Mouse (Mus musculus) kidney, postnatal 14 days (tissue): Measurements from ENCODE around the gene Efcab6.

Experiments
- DNase-seq: peaks from one replicate; pipeline ENCODE4 v3.0.0; 2022; ENCODE audit warnings: mixed read lengths

The Efcab6 gene

DNA sequence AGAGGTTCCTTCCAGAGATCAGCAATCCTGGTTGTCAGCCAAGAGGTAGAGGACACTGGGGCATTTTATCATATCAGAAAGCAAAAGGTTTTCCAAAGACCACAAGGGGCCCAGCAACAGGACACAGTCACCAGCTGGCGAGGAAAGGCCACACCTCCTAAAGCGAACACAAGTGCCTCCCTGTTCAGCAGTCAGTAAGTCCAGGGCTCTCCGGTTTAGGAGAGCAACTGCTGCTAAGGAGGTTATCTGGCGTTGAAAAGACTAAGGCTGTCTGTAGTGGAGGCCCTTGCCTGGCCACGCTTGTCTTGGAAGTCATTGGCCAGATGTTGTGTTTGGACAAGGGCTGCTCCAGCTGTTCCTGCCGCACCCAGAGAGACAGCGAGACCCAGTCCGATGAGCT, 100.1 kb downstream of the Efcab6 start:
- no peak for DNase-seq

DNA sequence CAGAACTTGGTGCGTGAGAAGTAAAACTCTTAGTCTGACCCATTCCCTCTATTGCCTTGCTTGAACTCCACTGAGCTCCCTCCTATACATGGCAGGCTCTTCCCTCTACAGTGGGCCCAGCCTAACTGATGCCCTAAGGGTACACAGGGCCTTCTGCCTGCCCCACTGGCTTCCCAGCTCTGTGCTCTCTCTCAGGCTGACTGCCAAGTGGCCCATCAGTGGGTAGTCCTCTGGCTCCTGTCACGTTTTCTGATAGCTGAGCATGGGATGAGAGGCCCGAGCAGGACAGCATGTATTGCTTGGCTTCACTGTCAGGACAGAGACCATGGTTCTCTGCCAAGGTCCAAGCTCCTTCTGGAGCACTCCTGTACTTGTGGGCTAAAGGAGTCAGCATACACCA, 106.8 kb downstream of the Efcab6 start:
- no peak for DNase-seq

DNA sequence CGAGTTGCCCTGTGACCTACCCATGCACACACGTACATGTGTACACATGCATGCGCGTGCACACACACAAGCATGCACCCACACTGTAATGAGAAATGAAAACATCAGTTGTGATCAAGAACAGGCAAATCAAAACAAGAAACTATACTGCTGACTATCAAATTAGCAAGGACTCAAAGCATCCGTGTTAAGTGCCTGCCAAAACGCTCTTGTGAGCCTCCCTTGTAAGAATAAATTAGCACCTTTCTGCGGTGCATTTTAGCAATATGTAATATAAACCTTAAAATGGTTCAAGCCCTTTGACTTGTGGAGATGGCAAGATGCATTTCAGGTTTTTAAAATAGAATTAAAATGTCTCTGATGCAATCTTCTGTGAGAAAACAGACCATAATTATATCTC, 108.2 kb downstream of the Efcab6 start:
- DNase-seq: no peak

DNA sequence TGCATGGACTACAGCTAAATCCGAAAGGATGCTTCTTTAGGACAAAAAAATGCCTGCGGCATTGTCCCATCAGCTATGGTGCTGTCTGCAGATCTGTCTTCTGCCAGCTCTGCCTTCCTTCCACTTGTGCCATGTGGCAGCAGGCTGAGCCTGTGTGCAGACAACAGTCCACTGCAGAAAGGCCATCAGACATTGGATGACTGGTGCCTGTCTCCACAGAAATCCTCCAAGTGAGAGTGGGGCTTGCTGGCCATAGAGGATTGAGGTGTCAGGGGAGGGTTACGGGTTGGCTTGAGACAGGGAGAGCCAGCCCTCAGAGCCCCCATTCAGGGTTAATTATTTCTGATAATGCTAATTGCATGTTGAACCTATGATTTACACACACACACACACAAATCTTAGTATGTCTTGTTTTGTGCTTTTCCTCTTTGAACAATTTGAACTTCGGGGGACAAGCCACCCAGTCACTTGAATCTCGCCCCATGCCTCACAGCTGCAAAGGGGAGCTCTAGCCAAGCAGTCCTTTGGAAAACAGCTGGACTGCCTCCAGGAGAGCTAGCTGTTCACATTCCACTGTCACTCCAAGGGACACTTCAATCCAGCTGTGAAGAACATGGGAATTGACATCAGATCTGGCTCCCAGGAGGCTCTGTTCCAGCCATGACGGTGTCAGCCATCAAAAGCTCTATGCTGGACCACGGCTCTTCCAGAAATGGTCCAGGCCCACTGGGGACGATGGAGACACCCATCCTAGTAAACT, 109.1 kb downstream of the Efcab6 start:
- peak; percentile 51 for DNase-seq

DNA sequence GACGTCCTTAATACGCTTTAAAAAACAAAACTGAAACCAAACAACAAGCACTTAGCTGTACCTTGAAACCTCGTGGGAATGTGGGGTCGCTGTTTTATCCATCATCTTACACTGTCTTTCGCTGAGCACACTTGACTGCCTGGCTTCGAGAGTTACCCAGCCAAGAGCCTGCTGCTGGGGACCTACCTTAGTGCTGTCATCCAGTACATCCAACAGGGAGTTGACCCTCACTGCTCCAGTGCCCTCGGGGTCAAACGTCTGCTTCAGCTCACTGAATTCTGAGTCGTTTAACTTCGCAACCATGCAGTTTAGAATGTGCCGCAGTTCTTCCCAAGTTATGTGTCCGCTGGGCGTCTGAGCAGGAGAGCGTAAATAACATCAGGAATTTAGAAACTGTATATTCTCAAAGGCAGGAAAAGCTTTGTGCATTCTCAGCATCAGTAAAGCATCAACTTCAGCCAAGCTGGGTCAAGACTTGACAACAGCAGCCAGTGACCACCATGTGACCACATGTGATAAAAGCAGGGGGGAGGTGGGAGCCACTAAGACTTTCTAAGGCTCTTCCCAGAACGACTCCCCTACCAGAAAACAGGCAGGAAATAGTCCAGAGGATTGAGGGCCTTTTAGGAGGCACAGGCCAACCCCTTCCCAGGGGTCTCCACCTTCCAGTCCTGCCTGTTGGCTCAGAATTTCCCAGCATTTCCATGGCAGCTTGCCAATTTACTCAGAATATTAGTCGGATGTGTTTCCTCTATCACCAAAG, 115.3 kb downstream of the Efcab6 start:
- peak; percentile 40 for DNase-seq

DNA sequence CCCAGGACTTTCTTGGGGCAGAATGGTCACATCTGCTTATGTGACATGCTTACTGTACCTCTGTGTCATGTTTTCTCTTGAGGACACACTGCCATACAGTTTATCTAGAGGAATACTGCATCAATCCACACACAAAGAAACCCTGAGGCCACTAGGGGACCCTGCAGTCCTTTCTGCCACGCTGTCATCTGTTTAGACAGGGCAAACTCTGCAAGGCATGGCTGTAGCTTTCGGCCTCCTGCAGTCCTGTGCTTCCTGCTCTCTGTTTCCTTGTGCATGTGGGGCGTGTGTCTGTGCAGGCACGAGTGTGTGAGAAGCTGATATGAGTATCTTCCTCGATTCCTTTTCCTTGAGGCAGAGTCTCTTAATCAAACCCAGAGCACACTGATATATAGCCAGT, 125.5 kb downstream of the Efcab6 start:
- no peak for DNase-seq

DNA sequence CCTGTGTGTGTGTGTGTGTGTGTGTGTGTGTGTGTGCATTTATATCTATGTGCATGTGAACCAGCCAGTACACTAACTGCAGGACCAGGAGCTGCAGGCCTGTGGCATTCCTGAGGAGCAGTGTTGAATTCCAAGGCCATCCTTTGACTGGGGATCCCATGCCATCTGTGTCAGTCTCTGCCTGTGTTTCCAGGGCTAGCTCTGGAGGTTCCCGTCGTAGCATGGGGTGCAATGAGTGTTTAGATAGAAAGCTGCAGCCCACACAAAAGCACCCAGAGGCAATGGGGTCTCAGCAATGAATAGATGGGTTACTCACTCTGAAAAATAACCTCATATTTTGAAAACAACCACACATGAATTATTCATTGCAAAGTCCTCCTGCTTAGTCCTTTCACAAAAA, 126.7 kb downstream of the Efcab6 start:
- no peak for DNase-seq

DNA sequence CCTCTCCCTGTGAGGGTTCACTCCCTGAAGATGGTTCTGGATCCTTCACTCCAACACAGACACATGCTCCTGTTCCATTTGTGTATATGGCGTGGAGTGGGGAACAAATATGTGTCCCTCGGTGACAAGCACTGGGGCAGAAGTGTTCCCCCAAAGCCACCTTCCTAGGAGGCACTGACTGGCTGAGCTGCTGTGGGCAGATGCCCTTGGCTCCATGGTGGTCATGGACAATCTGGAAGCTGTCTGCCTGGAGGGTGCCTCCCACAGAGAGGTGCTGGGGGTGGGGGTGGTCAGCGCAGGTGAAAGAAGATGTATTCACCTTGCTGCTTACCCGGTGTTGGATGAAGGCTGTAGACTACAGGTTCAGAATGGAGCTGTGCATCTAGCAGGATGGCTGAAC, 128.7 kb downstream of the Efcab6 start:
- DNase-seq: no peak

DNA sequence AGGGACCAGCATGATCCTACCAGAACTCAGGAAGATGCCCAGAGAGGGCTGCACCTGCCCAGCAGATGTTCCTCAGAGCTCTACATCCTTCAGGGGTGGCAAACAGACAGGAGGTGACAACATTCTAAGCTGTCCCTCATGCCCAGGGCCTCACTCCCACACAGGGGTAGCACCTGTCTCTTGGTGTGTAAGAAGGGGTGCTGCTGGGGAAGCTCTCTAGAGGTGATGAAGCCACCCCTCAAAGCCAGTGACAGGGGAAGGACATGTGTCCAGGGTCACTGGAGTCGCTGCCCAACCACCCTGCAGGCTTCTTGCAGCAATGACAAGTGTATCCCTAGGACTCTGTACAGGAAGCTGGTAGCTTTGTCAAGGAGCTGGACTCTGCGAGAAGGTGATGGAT, 130.4 kb downstream of the Efcab6 start:
- DNase-seq: no peak

DNA sequence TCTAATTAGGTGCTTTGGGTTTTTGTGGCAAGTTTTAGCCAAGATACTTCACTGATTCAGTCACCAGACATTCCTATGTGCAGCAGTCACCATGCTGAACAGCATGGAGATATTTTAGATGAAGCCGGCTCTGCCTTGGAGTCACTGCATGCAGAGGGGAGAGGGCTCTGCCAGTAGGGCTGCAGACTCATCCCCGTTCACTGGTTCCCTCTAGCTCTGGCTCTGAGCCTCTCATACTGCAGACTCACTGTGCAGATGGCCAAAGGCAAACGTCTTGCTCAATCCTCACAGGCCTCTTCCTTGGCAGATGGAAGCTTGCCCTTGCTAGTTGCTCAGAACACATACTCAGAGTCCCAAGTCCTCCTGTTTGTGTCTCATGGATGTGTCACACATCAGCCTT, 139.8 kb downstream of the Efcab6 start:
- DNase-seq: no peak

DNA sequence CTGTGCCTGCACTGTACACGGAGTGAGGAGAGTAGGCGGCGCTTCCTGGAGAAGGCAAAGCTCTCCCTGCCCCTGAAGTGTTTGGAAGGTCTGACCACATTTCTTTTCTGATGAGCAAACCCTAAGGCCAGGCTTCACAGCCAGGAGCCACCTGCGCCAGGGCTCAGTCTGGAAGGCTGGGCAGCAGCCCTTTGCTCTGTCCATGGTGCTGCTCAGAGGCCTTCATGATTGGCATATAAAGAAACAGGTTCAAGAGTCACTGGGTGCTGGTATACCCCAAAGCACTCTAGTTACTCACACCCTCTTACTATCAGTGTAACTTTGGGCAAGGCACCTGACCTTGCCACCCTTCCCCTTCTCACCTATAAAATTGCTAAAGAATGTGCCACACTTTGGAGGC, 140.5 kb downstream of the Efcab6 start:
- DNase-seq: peak; percentile 41

DNA sequence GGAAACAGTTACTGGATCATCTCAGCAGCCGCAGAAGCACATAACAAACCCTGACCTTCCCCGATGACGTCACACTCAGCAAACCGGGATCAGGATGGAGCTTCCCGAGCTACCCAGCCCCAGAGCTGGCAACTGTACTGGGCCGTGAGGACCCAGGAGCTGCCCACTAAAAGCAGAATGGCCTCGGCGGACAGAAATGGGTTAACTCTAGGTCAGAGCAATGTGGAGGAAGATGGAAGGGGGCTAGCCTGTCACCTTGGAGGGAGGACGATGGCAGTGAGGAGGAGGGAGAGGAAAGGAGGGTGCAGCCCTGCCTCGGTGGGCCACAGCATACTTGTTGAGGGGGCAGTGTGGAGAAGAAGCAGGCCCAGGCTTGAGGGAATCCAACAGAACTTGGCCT, 149.8 kb downstream of the Efcab6 start:
- no peak for DNase-seq

DNA sequence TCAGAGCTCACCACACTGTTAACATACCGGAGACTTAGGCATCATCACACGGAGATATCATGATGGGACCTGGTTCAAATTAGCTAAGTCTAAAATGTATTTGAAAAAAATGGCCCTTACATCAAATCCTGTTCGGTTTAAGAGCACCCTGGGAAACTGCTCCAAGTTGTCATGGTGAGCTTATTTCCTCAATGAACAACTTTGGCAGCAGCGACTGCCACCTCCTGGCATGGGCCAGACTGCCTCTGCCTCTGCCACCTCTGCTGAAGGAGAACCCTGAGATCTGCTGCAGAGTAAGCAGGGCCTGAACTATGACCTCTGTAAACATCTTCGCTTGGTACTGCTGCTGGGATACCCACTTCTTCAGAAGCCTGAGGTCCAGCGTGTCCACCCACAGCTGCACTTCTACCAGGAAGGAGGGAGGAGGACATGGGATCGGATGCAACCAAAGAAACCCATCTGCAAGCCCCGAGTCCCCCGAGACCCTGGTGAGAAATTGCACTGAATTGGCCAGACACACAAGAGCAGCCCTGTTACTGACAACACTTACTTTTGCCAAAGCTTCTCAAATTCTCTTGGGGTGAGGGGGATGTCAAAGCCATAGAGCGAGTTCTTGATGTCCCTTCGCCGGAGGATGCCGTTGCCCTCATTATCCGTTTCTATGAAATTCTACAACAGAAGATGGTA, 152.0 kb downstream of the Efcab6 start:
- no peak for DNase-seq

DNA sequence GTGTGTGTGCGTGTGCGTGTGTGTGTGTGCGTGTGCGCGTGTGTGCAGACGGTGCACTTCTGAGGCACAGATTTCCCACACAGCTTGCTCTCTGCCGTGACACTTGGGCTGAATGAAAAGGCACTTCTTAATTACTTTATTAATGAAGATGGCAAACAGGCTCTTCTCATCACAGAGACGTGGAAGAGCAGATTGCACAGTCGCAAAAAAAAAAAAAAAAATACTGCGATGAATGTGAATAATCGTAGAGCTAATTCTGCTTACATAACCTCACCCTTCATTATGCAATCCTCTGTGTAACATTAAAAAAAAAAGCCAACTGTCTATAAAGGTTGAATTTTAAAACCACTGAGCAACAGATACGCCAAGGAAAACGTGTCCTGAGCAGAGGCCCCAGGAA, 158.7 kb downstream of the Efcab6 start:
- no peak for DNase-seq

DNA sequence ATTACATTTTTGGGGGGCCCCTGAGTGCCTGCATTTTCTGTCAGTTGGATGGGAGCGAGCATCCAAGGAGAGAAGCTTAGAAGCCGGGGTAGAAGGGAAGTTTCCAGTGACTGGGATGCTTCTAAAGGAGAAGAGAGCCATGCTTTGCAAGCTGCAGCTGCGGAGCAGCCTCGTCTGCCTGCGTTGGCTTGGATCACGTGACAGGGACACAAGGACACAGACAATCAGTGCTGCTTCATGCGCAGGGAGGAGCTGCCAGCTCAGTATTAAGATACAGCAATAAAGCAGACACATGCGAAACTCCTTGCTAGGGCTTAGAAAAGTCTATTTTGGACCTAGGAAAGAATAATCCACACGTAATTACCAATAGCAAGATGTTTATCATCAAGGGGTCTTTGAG, 167.9 kb downstream of the Efcab6 start:
- no peak for DNase-seq

DNA sequence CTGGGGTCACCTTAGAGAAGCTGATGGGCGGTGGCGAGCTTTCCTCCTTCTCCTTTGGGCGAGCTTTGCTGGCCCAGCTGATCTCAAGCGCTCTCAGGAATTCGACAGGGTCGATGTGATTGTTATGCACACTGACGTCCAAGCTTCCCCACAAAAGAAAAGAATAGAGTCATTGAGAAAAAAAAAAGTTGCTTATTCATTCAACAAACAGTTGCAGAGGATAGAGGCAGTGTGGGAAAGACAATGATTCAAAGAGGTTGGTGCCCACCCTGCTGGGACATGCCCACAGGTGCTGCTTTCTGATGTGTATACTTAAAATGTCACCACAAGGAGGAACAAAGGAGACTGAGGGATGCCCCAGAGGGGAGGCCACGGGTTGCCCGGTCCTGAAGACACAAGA, 169.2 kb downstream of the Efcab6 start:
- DNase-seq: no peak

DNA sequence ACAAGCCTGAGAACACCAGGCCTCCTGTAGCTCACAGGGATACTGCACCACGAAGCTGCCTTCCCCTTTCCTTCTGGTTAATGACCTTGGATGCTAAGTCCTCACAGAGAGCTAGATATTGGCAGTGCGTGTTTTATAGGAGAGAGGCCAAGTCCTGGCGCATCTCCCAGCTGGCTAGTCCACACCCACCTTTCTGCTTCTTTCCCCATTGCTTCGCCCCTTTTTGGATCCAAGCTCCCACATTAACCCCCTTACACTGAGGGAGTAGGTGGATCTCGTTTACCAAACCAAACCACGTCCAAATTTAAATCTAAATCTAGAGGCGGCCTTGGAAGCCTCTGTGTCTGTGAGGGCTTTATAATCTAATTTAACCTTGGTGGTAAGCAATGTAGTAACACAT, 170.9 kb downstream of the Efcab6 start:
- DNase-seq: no peak

DNA sequence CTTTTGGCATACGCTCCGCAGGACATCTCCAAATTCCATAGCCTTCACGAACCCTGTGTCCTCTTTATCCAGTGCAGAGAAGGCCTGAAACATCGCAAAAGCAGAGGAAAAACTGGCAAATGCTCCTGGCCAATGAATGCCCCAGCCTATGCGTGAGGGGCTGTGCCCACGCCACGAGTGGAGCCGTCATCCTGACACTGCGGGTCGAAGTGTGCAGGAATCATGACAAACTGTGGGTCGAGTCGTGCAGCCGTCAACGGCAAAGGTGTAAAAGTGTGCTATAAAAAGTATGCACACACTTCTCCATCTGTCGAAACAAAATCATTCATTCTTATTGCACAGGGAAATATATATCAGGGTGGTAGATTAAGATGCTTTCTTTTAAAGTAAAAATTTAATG, 172.3 kb downstream of the Efcab6 start:
- DNase-seq: no peak

DNA sequence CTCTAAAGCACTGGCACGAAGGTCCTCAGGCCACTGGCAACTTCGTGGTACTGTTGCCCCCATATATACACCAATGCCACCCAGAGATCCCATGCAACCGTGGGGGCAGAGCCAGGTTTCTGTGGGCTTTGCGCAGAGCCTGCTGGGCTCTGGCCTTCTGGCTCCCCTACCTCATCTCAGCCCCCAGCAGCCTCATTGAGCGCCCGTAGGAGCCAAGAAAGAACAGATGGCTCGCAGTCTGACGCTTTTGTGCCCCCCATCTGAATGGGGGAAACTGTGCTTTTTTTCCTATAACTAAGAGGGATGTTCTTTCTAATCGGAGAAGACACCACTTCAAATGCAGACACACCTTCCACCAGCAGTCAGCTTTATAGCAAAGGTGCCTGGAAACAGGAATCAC, 180.9 kb downstream of the Efcab6 start:
- DNase-seq: no peak

DNA sequence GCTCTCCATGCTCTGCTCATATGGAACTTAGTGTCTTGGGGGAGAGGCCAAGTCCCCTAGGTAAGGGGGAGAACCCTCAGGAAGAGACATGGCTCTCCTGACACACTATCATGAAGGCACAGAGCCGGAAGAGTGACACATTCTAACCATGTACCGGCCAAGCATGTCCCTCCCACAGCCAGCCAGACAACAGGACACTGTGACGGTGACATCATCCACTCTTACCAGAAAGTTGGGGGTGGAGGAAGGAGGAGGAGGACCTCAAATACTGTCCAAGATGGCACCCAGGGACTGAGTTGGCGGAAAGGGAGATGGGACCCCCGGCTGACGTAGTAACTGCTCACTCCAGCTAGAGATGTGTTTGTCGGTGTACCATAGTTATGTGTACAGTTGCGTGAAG, 181.4 kb downstream of the Efcab6 start:
- DNase-seq: no peak

DNA sequence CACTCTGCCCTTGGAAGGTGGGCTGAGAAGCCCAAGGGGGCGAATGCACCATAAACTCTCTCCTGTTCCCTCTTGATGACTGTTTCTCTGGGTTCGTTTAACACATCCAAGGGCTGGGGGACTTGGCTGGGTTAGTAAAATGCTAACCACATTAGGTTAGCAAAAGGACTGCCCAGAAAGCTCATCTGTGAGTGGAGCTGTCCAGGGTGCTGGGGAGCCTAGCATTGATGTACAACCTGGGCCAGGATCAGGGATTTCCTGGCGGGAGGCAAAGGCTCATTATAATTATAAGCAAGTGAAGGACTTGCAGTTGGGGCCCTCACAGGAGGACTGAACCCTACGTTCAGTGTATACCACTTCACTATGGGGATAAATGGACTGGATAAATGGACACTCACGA, 185.3 kb downstream of the Efcab6 start:
- DNase-seq: peak; percentile 61

DNA sequence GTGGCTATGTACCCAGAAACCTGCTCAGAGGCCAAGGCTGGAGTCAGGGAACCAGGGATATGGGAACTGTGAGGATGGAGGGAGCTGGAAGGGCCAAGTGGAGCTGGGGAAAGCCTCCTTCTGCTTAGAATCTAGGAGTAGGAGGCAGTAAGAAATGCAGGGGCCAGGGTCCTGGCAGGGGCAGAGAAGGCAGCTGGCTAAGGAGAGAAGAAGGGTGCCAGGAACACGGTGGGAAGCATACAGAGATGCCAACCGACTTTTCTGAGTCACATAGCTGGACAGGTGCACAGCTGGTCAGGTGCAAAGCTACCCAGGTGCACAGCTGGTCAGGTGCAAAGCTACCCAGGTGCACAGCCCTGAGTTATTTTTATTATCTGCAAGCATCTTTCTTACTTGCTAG, 187.3 kb downstream of the Efcab6 start:
- DNase-seq: no peak

DNA sequence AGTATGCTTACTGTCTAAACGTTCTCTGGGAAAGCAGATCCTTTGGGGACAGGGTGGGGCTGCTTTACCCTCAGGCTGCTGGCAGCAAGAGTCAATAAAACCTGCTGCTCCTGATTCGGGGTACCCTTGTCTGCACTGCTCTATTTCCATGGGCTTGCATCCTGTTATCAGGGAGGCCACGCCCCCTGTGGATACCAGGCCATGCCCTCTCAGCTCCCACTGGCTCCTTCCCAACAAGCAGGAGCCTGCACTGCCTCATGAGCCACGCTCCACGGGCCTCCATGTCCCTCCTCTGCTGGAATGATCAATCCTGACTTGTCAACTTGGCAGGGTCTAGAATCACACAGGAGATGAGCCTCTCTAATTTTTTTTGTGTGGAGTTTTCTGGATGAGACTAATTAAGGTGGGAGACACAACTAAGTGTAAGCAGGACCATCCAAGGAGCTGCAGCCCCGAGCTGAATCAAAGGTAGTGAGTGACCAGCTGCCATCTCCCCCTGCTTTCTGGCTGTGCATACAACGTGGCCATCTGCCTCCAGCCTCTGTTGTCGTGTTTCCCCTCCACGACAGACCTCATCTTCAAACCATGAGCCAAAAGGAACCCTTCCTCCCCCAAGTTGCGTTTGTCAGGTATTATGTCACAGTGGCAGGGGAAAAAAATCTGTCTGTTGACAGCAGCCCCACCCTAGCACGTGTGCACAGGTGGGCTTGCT, 187.9 kb downstream of the Efcab6 start:
- DNase-seq: no peak
